ENCODE assay signal across 8 mouse cellular contexts in the genomic region with DNA sequence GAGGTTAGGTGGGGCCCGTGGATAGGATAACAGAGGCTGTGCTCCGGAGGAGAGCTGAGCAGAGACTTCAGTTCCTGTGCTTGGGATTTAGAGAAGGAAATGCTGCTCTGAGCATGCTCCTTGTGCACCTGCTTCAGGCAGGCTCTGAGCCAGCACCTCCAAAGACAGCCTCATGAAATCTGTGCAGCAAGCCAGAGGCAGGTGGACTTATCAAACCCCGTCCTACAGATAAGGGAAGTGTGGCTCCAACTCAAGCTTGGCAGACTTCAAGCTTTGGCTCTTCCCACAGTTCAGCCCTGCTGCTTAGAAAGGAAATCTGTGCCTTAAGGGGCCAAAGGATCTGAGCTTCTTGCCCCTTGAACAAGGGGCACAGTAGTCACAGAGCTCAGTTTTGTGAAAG. TPM values are rescaled to one million over a fixed set of nuclear protein-coding genes. Genes with fewer than 3 reads are reported as not detected.
DNase-seq lines count a peak whose midpoint lies in the region; ATAC-seq and TF ChIP-seq lines count a peak whose summit lies in the region.

No protein-coding gene starts in this region.

- H3K4me2 ChIP-seq in heart, embryonic 16.5 days (ENCODE audit: low read depth, low read length) = peak overlapping the region; percentile 4
- peak overlapping the region; percentile 75 for H3K4me2 ChIP-seq in neural tube, embryonic 12.5 days (replicated peaks)

- no peak for ATAC-seq in heart, embryonic 16.5 days (replicated peaks; ENCODE audit: extremely low read depth, insufficient read depth, low FRiP score)
- ATAC-seq in neural tube, embryonic 12.5 days (ENCODE audit: low FRiP score, low read depth) = no peak
- ATAC-seq in CD4-positive, CD25-positive, alpha-beta regulatory T cell, adult 4 months = no peak

- no peaks in the 10 kb centered on the region for H3K27me3 ChIP-seq in heart, embryonic 16.5 days (ENCODE audit: control insufficient read depth, insufficient read depth, low read length)
- no peaks in the 10 kb centered on the region for H3K27me3 ChIP-seq in neural tube, embryonic 12.5 days (replicated peaks)

- no peak for TF ChIP-seq CTCF in left cerebral cortex, adult 2 months (IDR thresholded peaks at IDR 0.05)

- no peak overlapping the region for H3K4me3 ChIP-seq in left cerebral cortex, adult 2 months
- H3K4me3 ChIP-seq in heart, embryonic 16.5 days (ENCODE audit: low read length) = no peak overlapping the region
- H3K4me3 ChIP-seq in neural tube, embryonic 12.5 days = no peak overlapping the region

- peak overlapping the region; percentile 42 for H3K9ac ChIP-seq in heart, embryonic 16.5 days (ENCODE audit: low read length)
- no peak overlapping the region for H3K9ac ChIP-seq in neural tube, embryonic 12.5 days

- no peaks in the 10 kb centered on the region for H3K36me3 ChIP-seq in heart, embryonic 16.5 days (ENCODE audit: control insufficient read depth, insufficient read depth)
- H3K36me3 ChIP-seq in neural tube, embryonic 12.5 days = no peaks in the 10 kb centered on the region; the same call in 1 of the 2 replicates

- peak overlapping the region; percentile 55; the same call in 1 of the 2 replicates for H3K27ac ChIP-seq in left cerebral cortex, adult 2 months
- H3K27ac ChIP-seq in heart, embryonic 16.5 days (ENCODE audit: low read length) = peak overlapping the region; percentile 9; the same call in 1 of the 2 replicates
- H3K27ac ChIP-seq in neural tube, embryonic 12.5 days = no peak overlapping the region

- intact Hi-C loops in left cerebral cortex, adult 2 months (cut with DNase I) = no loop called here

- peaks cover 66% of the 10 kb centered on the region for H3K4me1 ChIP-seq in heart, embryonic 16.5 days (ENCODE audit: control insufficient read depth, insufficient read depth, low read length)
- peaks cover 65% of the 10 kb centered on the region for H3K4me1 ChIP-seq in neural tube, embryonic 12.5 days

- H3K9me3 ChIP-seq in heart, embryonic 16.5 days (replicated peaks; ENCODE audit: control insufficient read depth, low read length) = no peaks in the 10 kb centered on the region
- H3K9me3 ChIP-seq in neural tube, embryonic 12.5 days = no peaks in the 10 kb centered on the region

- DNase-seq in left cerebral cortex, adult 2 months (ENCODE audit: extremely low spot score in 1 of 2, low spot score in 2 of 2) = no peak
- DNase-seq in left cerebral cortex, adult 11 months (ENCODE audit: low spot score) = no peak
- DNase-seq in cerebellum, postnatal 14 days = peak; percentile 66 to 72
- DNase-seq in testis, postnatal 10 days (ENCODE audit: low spot score) = no peak
- no peak for DNase-seq in thymus, postnatal 36 days

- 10% methylated on average over 3 of the region's 3 CpGs for WGBS in heart, embryonic 16.5 days
- 68% methylated on average over 3 of the region's 3 CpGs for WGBS in neural tube, embryonic 12.5 days

RNA-seq across cellular contexts. Expression of a gene that starts 48.3 kb away (rescaled TPM):
- total RNA-seq in left cerebral cortex, adult 2 months (2021) = 10 to 100 TPM; 16.1 to 17.3 TPM
- 1,725 and 1,731 TPM in 2 replicates for polyA plus RNA-seq in heart, embryonic 16.5 days (2015; fragmentation: Nextera tagmentation; extraction: Ambion mirVana)
- polyA plus RNA-seq in neural tube, embryonic 12.5 days (2016; fragmentation: Nextera tagmentation; extraction: Ambion mirVana) = 71.8 and 73.4 TPM in 2 replicates
- not detected for polyA plus RNA-seq in CD4-positive, CD25-positive, alpha-beta regulatory T cell, adult 4 months (2017; shearing (Covaris generic))

Comparison
In these comparisons a context has a peak if more than half of its experiments do, and no peak if none do; other contexts are left out.
1. DNase-seq: peak in cerebellum, postnatal 14 days (2 of 2); none in left cerebral cortex, adult 2 months (0 of 2), left cerebral cortex, adult 11 months (single experiment), testis, postnatal 10 days (single experiment) and thymus, postnatal 36 days (0 of 2).
2. RNA of a gene that starts 48.3 kb away (polyA plus RNA-seq): 1,725 to 1,731 TPM in heart, embryonic 16.5 days and 71.8 to 73.4 TPM in neural tube, embryonic 12.5 days; not detected in CD4-positive, CD25-positive, alpha-beta regulatory T cell, adult 4 months; every median in the first group is over 10 times any median in the second.